Mouse (Mus musculus) hindbrain, embryonic 16.5 days (tissue): Measurements from ENCODE around the gene Thbs2. TPM values are rescaled to one million over a fixed set of nuclear protein-coding genes. Genes with fewer than 3 reads are reported as not detected.

ENCODE experiments used
- ATAC-seq: fragments of 200-750 bp; cut with Nextera tagmentation; 2 replicates; pipeline ENCODE4 v1.8.0; 2017; ENCODE audit warnings: moderate TSS enrichment, moderate library complexity
- H3K27ac ChIP-seq: fragments of 300-500 bp; sonication (generic); 2 replicates; pipeline ENCODE4 v1.5.1; 2014; ENCODE audit warnings: low read depth, mild to moderate bottlenecking, control low read depth, low read length, moderate library complexity
- H3K27me3 ChIP-seq: fragments of 300-500 bp; sonication (generic); replicated peaks from 2 replicates; pipeline ENCODE4 v1.6.1; 2014; ENCODE audit warnings: low read length; ENCODE audit not compliant: control insufficient read depth, insufficient read depth
- H3K36me3 ChIP-seq: fragments of 300-500 bp; sonication (generic); 2 replicates; pipeline ENCODE4 v1.6.1; 2014; ENCODE audit warnings: mild to moderate bottlenecking, low read length, moderate library complexity, mixed read lengths; ENCODE audit not compliant: control insufficient read depth, insufficient read depth
- H3K4me1 ChIP-seq: fragments of 300-500 bp; sonication (generic); 2 replicates; pipeline ENCODE4 v1.6.1; 2014; ENCODE audit warnings: low read depth, low read length; ENCODE audit not compliant: control insufficient read depth, insufficient read depth
- H3K4me2 ChIP-seq: fragments of 300-500 bp; sonication (generic); 2 replicates; pipeline ENCODE4 v1.6.1; 2014; ENCODE audit warnings: mild to moderate bottlenecking, low read length, control low read depth, moderate library complexity
- H3K4me3 ChIP-seq: fragments of 300-500 bp; sonication (generic); 2 replicates; pipeline ENCODE4 v1.5.1; 2014; ENCODE audit warnings: mild to moderate bottlenecking, low read length, control low read depth, moderate library complexity
- H3K9ac ChIP-seq: fragments of 300-500 bp; sonication (generic); 2 replicates; pipeline ENCODE4 v1.6.1; 2014; ENCODE audit warnings: low read depth, mild to moderate bottlenecking, control low read depth, low read length, moderate library complexity
- H3K9me3 ChIP-seq: fragments of 300-500 bp; sonication (generic); 2 replicates; pipeline ENCODE4 v1.6.1; 2014; ENCODE audit warnings: mild to moderate bottlenecking, low read length, moderate library complexity; ENCODE audit not compliant: control insufficient read depth
- WGBS: fragments of 180-500 bp; shearing (Covaris S2); extraction: QIAGEN DNeasy Blood & Tissue Kit; methylation state at CpG from one replicate; pipeline ENCODE4 v1.1.7; 2014; 5-methylcytosine and 5-hydroxymethylcytosine counted together
- polyA plus RNA-seq: library from polyadenylated mRNA; unstranded; fragments of >200 nt; fragmentation: Nextera tagmentation; extraction: Ambion mirVana; gene quantifications from 2 replicates; pipeline ENCODE4 v1.2.1, GENCODE M21; 2015

The Thbs2 gene
- polyA plus RNA-seq, 1 experiment from 2014 or later: 3.7 TPM

DNA sequence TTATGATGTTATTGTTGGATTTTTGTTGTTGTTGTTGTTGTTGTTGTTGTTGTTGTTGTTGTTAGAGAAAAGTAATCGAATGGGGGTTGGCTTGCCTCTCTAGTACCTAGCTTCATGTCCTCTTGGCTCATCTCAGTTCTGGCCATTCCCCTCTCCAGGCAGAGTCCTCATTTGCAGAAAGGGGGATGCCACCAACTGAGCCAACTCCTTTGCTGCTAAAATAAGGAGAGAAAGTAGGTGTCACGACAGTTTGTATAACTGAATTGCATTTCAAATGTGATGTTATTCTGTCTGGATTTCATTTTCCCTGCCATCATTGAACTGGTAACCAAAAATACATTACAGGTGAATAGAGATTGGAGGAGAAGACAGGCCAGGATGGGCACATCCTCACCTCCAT lies 35.9 kb downstream of the Thbs2 start:
- no peak overlapping the region for H3K4me3 ChIP-seq
- H3K27me3 ChIP-seq: no peaks in the 10 kb centered on the region
- H3K27ac ChIP-seq: no peak overlapping the region
- H3K36me3 ChIP-seq: no peaks in the 10 kb centered on the region
- H3K4me1 ChIP-seq: no peaks in the 10 kb centered on the region
- WGBS: 92% methylated on average over 2 of the region's 2 CpGs
- H3K9ac ChIP-seq: no peak overlapping the region
- ATAC-seq: no peak
- no peak overlapping the region for H3K4me2 ChIP-seq
- H3K9me3 ChIP-seq: no peaks in the 10 kb centered on the region

DNA sequence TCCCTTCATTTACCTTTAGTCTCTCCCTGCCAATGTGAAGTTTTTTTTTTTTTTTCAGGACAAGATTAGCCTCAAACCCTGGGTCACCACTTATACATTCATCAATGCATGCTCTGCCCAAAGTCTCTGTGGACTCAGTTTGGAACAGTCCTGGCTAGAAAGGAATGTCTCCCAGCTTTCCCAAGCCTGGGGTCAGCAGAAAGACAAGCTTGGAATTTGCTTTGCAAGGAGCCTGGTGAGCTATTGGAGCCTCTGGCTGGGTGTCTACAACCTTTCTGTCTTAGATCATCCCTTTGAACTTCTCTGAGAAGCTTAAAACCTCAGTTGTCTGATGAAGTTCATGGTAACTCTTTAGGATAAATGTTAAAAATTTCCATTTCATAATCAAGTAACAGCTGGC lies 36.9 kb downstream of the Thbs2 start:
- Histone ChIP-seq H3K36me3 (no peaks in the 10 kb centered on the region), H3K27ac (no peak overlapping the region), H3K4me3 (no peak overlapping the region), H3K9ac (no peak overlapping the region), H3K27me3 (no peaks in the 10 kb centered on the region), H3K4me1 (no peaks in the 10 kb centered on the region), H3K4me2 (no peak overlapping the region), H3K9me3 (no peaks in the 10 kb centered on the region)
- no peak for ATAC-seq

DNA sequence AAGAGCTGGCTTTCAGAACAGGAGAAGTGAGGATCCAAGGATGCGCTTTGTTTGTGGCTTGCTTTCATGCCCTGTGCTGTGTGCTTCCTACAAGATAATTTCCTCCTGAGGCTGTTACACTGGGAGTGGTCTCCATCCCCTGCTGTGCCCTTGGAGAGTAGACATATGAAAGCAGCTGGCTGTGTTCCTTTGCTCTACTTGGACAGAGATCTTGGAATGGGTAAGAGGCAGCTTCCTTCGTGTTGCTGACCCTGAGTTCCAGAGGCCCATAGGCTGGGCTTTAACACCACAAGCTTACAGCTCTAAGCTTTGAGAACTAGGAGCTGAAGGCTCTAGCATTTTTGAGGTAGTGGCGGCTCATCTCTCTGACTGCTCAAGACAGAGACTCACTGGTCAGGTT lies 39.1 kb downstream of the Thbs2 start:
- Histone ChIP-seq H3K27ac (no peak overlapping the region), H3K36me3 (no peaks in the 10 kb centered on the region)
- no peak for ATAC-seq

DNA sequence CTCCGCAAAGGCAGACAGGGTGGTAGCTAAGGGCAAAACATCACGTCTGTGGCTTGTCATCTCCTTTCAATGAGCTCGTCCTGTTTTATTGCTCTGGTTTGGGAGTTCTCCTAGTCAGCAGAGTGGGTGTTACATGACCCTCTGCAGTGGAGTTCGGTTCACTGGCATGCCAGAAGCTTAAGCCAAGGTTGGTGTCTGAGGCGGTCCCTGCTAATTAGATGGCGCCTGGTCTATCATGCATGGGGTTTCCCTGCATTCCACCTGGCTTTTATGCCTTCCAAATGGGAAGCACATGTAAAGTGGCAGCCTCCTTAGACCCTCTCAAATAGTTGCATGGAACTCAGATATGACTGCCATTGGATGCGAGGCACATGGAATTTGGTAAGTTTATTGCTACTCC lies 42.0 kb downstream of the Thbs2 start:
- no peaks in the 10 kb centered on the region for H3K36me3 ChIP-seq
- 83% methylated on average over 7 of the region's 7 CpGs for WGBS
- no peak overlapping the region for H3K4me2 ChIP-seq
- H3K27ac ChIP-seq: no peak overlapping the region
- H3K4me1 ChIP-seq: peaks cover 3% of the 10 kb centered on the region; the same call in 1 of the 2 replicates
- no peak overlapping the region for H3K4me3 ChIP-seq
- H3K9me3 ChIP-seq: no peaks in the 10 kb centered on the region
- H3K27me3 ChIP-seq: no peaks in the 10 kb centered on the region
- ATAC-seq: no peak
- H3K9ac ChIP-seq: no peak overlapping the region

More for the DNA sequence above, 39.1 kb downstream of the Thbs2 start:
- WGBS: 72% methylated on average over 3 of the region's 3 CpGs
- Histone ChIP-seq H3K27me3 (no peaks in the 10 kb centered on the region), H3K4me1 (no peaks in the 10 kb centered on the region), H3K4me2 (no peak overlapping the region), H3K4me3 (no peak overlapping the region), H3K9me3 (no peaks in the 10 kb centered on the region), H3K9ac (no peak overlapping the region)

DNA sequence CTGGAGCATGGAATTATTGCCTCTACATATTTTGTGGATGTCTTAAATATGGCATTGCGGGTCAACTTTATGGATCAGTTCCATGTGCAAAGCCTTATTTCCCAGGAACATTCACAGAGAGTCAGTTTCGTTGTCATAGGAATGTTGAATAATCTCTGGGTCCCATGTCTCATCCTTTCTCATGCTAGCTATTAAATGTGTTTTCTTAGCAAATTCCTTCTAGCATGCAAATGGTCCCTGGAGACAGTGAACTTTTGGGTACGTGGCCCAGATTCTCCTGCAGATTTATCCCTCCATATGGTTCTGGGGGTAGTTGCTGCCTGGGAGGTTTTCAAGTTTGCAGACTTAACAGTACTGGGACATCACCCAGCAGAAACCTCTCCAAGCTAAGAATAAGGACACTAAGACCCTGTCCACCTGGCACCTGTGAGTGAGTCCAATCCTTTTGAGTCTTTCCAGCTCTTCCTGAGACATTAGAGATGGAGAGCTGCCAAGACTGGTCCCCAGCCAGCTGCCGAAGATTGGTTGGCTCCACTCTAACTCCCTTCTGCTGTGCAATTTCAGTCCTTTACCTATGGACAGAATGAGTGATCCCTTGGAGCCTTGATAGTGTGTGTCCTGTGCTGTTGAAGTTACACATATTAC lies 45.9 kb downstream of the Thbs2 start:
- Histone ChIP-seq H3K9me3 (no peaks in the 10 kb centered on the region), H3K36me3 (no peaks in the 10 kb centered on the region), H3K4me3 (no peak overlapping the region), H3K4me1 (peaks cover 3% of the 10 kb centered on the region; the same call in 1 of the 2 replicates), H3K4me2 (no peak overlapping the region), H3K27ac (no peak overlapping the region), H3K27me3 (no peaks in the 10 kb centered on the region), H3K9ac (no peak overlapping the region)
- WGBS: 64% methylated on average over 4 of the region's 4 CpGs
- ATAC-seq: no peak; the same call in 1 of the 2 replicates

DNA sequence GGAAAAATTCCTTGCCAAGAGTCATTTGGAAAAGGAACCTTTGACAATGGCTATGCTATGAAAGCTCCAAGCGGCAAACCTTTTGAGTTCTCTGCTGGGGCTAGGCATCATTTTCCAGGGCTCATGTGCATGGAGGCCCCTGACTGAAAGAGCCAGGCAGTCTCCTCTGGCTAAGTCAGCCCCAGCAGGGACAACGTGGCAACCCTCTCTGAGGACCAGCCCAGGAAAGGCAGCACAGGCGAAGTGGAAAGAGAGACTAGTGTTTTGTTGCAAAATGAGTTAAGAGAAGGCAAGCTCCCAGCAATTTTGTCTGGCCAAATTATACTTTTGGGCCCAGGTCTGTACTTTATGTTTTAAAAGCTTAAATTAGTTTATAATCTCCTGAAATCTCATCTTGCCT lies 50.0 kb downstream of the Thbs2 start:
- Histone ChIP-seq H3K4me3 (no peak overlapping the region), H3K4me2 (no peak overlapping the region), H3K4me1 (peaks cover 3% of the 10 kb centered on the region; the same call in 1 of the 2 replicates), H3K27me3 (no peaks in the 10 kb centered on the region), H3K36me3 (no peaks in the 10 kb centered on the region), H3K9ac (no peak overlapping the region), H3K27ac (no peak overlapping the region), H3K9me3 (no peaks in the 10 kb centered on the region)
- 65% methylated on average over 3 of the region's 3 CpGs for WGBS
- no peak for ATAC-seq

DNA sequence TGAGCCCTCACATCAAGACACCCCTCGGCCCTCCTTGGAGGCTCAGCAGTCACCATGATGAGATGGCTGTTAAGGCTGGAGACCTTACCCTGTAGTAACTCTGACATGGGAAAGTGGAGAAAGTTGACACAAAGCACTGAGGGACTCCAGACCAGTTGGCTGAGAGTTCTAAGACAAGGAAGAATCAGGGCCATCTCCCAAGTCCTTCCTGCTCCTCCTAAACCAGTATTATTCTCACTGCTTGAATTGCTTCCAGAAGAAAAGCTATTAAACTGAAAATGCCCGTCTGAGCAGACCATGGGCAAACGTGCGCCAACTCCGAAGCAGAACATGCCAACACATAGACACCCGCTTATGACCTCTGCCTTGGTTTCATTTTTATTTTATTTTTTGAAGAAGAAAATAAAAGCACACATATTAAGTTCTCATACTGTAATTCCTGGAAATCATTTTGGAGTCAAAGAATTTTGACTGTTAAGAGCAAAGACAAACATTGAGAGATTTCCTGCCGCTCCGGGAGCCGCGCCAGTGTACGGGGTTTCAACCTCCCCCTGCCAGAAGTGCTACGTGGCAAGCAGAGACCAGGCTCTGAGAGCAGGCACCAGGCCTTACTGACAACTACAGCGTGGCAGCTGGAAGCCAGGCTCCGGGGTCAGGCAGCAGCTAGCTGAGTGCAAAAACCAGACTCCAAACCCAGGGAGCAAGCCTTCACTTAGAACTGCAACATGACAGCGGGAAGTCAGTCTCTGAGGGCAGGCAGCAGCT lies 53.5 kb downstream of the Thbs2 start:
- Histone ChIP-seq H3K4me2 (no peak overlapping the region), H3K27me3 (no peaks in the 10 kb centered on the region), H3K9me3 (no peaks in the 10 kb centered on the region), H3K36me3 (no peaks in the 10 kb centered on the region), H3K9ac (no peak overlapping the region), H3K4me3 (no peak overlapping the region), H3K27ac (no peak overlapping the region), H3K4me1 (no peaks in the 10 kb centered on the region)
- ATAC-seq: no peak
- WGBS: 79% methylated on average over 15 of the region's 15 CpGs

DNA sequence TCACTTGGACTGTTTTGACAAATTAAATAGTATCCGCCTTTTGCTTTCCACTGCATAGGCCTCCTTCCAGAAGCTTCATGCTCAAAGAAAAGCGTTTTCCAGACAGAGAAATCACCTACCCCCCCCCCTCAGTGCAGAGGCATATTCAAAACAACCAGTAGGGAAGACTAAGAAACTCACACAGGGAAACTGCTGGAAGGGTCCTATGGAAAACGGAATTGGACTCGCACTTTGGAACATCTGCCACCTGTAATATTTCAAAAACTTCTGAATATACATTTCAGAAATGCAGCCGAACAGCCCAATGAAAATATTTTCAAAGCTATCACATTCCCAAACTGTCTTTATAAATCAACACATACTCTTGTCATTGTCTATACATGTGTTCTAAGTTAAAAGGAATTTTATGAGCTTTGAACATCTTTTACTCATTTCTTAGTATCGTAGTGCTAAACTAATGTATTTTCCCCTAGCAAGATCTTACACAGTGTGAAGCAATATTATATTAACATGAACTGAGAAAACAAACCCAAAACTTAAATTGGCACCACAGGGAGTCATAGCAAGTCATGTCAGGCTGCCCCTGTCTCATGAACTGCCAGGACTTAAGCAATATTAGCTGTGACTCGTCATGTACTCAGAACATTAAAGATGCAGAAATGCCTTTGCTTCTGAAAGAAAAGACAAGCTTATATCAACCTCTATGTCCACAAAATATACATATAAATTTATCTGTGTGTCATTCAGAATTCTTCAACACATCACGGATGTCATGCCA lies 58.3 kb downstream of the Thbs2 start:
- no peaks in the 10 kb centered on the region for H3K4me1 ChIP-seq
- no peak for ATAC-seq
- no peak overlapping the region for H3K4me3 ChIP-seq
- WGBS: 89% methylated on average over 8 of the region's 8 CpGs
- no peak overlapping the region for H3K27ac ChIP-seq
- no peaks in the 10 kb centered on the region for H3K9me3 ChIP-seq
- H3K27me3 ChIP-seq: no peaks in the 10 kb centered on the region
- H3K9ac ChIP-seq: no peak overlapping the region
- H3K36me3 ChIP-seq: no peaks in the 10 kb centered on the region
- H3K4me2 ChIP-seq: no peak overlapping the region

DNA sequence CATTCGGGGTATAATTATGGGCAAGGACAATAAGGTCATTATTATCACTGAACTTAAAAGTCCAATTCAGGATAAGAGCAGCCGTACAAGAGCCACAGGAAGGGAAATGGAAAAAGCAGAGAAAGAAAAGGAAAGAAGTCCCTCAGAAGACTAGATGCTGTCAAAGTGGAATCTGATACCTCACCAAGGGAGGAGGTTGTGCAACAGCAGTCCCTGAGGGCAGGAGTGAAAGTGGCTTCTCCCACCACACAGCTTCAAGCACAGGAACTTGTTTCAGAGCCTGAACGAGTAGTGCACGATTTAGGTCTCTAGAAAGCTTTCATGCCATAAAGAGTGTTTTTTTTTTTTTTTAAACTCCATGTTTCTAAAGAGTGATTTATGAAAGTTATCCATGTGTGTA lies 65.1 kb downstream of the Thbs2 start:
- Histone ChIP-seq H3K4me3 (no peak overlapping the region), H3K27ac (no peak overlapping the region), H3K27me3 (no peaks in the 10 kb centered on the region), H3K9ac (no peak overlapping the region), H3K9me3 (no peaks in the 10 kb centered on the region), H3K36me3 (no peaks in the 10 kb centered on the region), H3K4me1 (no peaks in the 10 kb centered on the region), H3K4me2 (no peak overlapping the region)
- WGBS: 80% methylated on average over 4 of the region's 4 CpGs
- ATAC-seq: no peak
